Mouse (Mus musculus) stomach, postnatal 0 days (tissue): ENCODE data around the gene Pcmt1.

ENCODE experiments used
- CTCF ChIP-seq: IDR thresholded peaks from 2 replicates; pipeline ENCODE4 v1.5.1; 2016; ENCODE audit warnings: antibody characterized with exemption, low read depth, mild to moderate bottlenecking, moderate library complexity
- EP300 ChIP-seq: optimal IDR thresholded peaks from 2 replicates; pipeline ENCODE3; 2016; ENCODE audit warnings: antibody characterized with exemption

GRCm38 (mm10) chr10:7667342-7667802 is 13.6 kb downstream of the Pcmt1 start, which contains the start of gene Nup43:
- no peak for TF ChIP-seq CTCF
- no peak for TF ChIP-seq EP300
